Mouse (Mus musculus): ENCODE results near the gene Mllt1.

DNA sequence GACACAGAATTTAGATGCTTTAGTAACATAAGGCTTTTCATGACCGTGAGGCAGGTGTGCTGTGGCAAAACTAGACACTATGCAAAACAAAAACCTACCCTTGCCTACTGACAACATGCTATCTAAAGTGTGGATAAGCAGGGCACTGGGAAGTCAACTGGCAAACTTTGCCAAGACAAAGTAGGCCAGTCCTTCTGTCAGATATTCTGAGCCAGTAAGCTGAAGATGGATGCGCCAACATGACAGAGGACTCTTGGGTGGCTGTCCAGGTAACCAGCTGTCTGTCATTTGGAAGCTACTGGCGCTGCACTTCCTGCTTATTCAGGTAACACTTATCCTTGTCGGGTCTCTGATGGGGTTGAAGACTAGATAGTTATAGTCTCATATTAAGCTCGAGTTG, 34.9 kb upstream of the Mllt1 start:
- TF ChIP-seq FLI1 (IDR thresholded peaks at IDR 0.05; ENCODE audit: low read length) (no peak), GATA1 (IDR thresholded peaks at IDR 0.05; ENCODE audit: borderline replicate concordance, low read length) (no peak)
